Mouse (Mus musculus): Measurements from ENCODE around the gene Myd88. TPM values are rescaled to one million over a fixed set of nuclear protein-coding genes. Genes with fewer than 3 reads are reported as not detected.
A peak's percentile ranks its signal among the peaks of the same experiment; 100 is the strongest.

The Myd88 gene
- polyA plus RNA-seq, 1 experiment: 14.8 TPM

DNA sequence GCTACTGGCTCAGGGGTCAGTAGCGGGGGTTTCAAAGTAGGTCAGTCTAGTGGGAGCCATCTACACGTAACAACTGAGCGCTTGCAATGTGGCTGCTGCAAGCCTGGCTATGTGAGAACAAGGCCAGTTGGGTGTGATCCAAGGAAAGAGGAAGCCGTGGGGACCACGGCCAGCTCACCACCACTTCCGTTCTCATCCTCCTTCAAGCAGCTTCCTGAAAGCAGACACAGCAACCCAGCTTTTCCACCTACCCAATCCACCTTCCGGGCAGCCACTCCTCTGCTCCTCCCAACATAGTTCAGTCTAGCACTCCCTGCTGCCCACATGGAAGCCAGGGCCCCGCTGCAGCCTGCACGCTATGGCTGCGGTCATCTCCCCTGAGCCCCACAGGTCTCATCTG, 6.9 kb downstream of the Myd88 start:
- H3K4me3 ChIP-seq (ENCODE audit: control insufficient read depth, low read depth, low read length): no peak overlapping the region
- peaks cover 4% of the 10 kb centered on the region for H3K4me1 ChIP-seq (ENCODE audit: control insufficient read depth, insufficient read depth, low read length)
- TF ChIP-seq POLR2A (IDR thresholded peaks at IDR 0.05; ENCODE audit: control insufficient read depth, low read depth, low read length): no peak
- TF ChIP-seq CTCF (IDR thresholded peaks at IDR 0.05; ENCODE audit: control insufficient read depth, insufficient read depth, insufficient replicate concordance, low read depth, low read length): no peak
- no peaks in the 10 kb centered on the region for H3K27me3 ChIP-seq (ENCODE audit: control insufficient read depth, insufficient read depth, low read length)
- H3K27ac ChIP-seq (ENCODE audit: control insufficient read depth, insufficient read depth, low read depth, low read length): no peak overlapping the region
- H3K36me3 ChIP-seq (ENCODE audit: control insufficient read depth, insufficient read depth, low read length): no peaks in the 10 kb centered on the region; the same call in 1 of the 2 replicates

DNA sequence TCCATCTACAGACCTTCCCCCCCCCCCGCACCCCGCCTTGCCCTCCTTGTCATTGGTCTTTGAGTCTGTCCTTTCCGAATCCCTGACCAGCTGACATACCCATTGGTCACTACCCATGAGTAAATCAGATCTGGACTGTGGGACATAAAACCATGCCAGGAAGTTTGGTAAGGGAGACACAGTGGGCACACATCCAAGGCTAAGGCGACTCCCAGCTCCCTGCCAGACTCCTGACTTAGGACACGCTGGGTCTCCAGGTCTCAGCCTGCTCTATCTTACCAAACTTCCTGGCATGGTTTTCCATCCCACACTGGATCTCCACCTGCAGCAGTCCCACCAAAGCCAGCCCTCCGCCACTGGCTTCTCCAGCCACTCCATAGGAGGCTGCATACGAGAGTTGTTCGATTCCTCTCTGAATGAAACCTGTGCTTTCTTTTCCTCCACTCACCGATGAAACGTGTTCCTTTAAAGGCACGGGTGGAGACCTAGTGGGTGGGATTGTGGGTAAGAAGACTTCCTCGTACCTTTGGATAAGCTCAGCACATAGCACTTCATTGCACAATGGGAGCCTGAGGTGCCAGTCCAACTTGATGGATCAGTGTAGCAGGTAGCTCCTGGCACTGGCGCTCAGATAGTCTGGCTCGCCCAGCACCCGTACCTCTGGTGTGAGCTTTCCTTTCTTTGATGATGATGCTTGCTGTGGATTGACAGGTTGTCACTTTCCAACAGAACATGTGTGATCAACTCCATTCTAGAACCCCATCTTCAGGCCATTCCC, 10.8 kb downstream of the Myd88 start:
- no peaks in the 10 kb centered on the region for H3K4me1 ChIP-seq (ENCODE audit: control insufficient read depth, insufficient read depth, low read length)
- H3K27ac ChIP-seq (ENCODE audit: control insufficient read depth, insufficient read depth, low read depth, low read length): no peak overlapping the region
- no peak overlapping the region for H3K4me3 ChIP-seq (ENCODE audit: control insufficient read depth, low read depth, low read length)
- H3K27me3 ChIP-seq (ENCODE audit: control insufficient read depth, insufficient read depth, low read length): no peaks in the 10 kb centered on the region
- no peaks in the 10 kb centered on the region for H3K36me3 ChIP-seq (ENCODE audit: control insufficient read depth, insufficient read depth, low read length)
- TF ChIP-seq CTCF (IDR thresholded peaks at IDR 0.05; ENCODE audit: control insufficient read depth, insufficient read depth, insufficient replicate concordance, low read depth, low read length) (no peak), POLR2A (IDR thresholded peaks at IDR 0.05; ENCODE audit: control insufficient read depth, low read depth, low read length) (no peak)

GRCm38 (mm10) chr9:119328488-119328887, 12.7 kb downstream of the Myd88 start:
- TF ChIP-seq POLR2A (IDR thresholded peaks at IDR 0.05; ENCODE audit: control insufficient read depth, low read depth, low read length) (no peak), CTCF (IDR thresholded peaks at IDR 0.05; ENCODE audit: control insufficient read depth, insufficient read depth, insufficient replicate concordance, low read depth, low read length) (no peak)
- H3K36me3 ChIP-seq (ENCODE audit: control insufficient read depth, insufficient read depth, low read length): no peaks in the 10 kb centered on the region

GRCm38 (mm10) chr9:119324130-119324529, 17.1 kb downstream of the Myd88 start:
- peaks cover 12% of the 10 kb centered on the region for H3K4me1 ChIP-seq (ENCODE audit: control insufficient read depth, insufficient read depth, low read length)
- H3K27me3 ChIP-seq (ENCODE audit: control insufficient read depth, insufficient read depth, low read length): no peaks in the 10 kb centered on the region
- no peak overlapping the region for H3K4me3 ChIP-seq (ENCODE audit: control insufficient read depth, low read depth, low read length)
- H3K36me3 ChIP-seq (ENCODE audit: control insufficient read depth, insufficient read depth, low read length): no peaks in the 10 kb centered on the region
- TF ChIP-seq CTCF (IDR thresholded peaks at IDR 0.05; ENCODE audit: control insufficient read depth, insufficient read depth, insufficient replicate concordance, low read depth, low read length): no peak
- no peak for TF ChIP-seq POLR2A (IDR thresholded peaks at IDR 0.05; ENCODE audit: control insufficient read depth, low read depth, low read length)
- H3K27ac ChIP-seq (ENCODE audit: control insufficient read depth, insufficient read depth, low read depth, low read length): no peak overlapping the region

More at GRCm38 (mm10) chr9:119328488-119328887, 12.7 kb downstream of the Myd88 start:
- H3K4me3 ChIP-seq (ENCODE audit: control insufficient read depth, low read depth, low read length): no peak overlapping the region
- H3K27me3 ChIP-seq (ENCODE audit: control insufficient read depth, insufficient read depth, low read length): no peaks in the 10 kb centered on the region
- no peaks in the 10 kb centered on the region for H3K4me1 ChIP-seq (ENCODE audit: control insufficient read depth, insufficient read depth, low read length)
- no peak overlapping the region for H3K27ac ChIP-seq (ENCODE audit: control insufficient read depth, insufficient read depth, low read depth, low read length)

GRCm38 (mm10) chr9:119323260-119323645, 18.0 kb downstream of the Myd88 start:
- peaks cover 12% of the 10 kb centered on the region for H3K4me1 ChIP-seq (ENCODE audit: control insufficient read depth, insufficient read depth, low read length)
- peak overlapping the region; percentile 92 for H3K4me3 ChIP-seq (ENCODE audit: control insufficient read depth, low read depth, low read length)
- TF ChIP-seq POLR2A (IDR thresholded peaks at IDR 0.05; ENCODE audit: control insufficient read depth, low read depth, low read length) (no peak), CTCF (IDR thresholded peaks at IDR 0.05; ENCODE audit: control insufficient read depth, insufficient read depth, insufficient replicate concordance, low read depth, low read length) (no peak)
- H3K36me3 ChIP-seq (ENCODE audit: control insufficient read depth, insufficient read depth, low read length): no peaks in the 10 kb centered on the region
- no peaks in the 10 kb centered on the region for H3K27me3 ChIP-seq (ENCODE audit: control insufficient read depth, insufficient read depth, low read length)
- peak overlapping the region; percentile 95 for H3K27ac ChIP-seq (ENCODE audit: control insufficient read depth, insufficient read depth, low read depth, low read length)

DNA sequence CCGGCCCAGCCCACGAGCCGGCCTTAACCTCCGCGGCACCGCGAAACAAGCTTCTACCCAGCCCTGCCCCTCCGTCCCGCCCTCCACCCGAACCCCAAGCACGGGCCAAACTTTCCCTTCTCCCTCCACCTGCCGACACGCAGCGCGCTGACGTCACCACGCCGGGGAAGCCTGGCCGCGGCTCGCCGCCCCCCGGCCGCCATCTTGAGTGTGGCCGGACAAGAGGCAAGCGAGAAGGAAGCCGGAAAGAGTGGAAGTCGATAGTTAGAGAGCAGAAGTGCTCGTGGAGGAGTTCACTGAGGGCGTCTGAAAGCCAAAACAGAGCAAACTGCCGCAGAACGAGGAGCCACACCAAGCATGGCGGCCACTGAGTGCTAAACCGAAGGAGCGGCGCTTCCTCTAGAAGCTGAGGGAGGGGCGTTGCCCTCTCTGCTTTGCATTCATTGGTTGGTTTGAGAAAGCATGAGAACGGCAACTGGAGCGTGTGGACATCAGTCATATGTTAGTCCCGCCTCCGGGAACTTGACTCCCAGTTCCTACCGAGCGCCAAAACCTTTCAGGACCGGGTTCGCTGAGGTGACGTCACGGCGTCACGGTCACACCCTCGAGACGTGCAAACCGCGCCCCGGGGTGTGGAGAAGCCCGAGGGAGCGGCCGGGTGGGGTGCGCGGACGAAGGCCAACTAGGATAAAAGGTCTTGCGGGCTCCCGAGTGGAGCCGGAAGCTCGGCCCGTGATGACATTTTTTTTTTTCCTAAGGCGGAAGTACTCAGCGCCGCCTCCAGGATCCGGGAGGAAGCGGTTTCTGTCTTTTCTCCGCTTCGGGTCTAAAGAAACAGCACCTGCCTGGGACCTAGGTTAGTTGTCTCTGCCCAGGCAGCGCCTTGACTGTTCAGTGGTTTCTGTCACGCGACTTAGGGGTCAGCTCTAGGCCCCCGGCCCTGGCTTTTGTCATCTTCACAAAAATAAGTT, 18.6 kb downstream of the Myd88 start, which contains the start of gene Oxsr1:
Gene Oxsr1 (minus strand): TSS at position 139 of the 971 bp plus-strand sequence.
- Histone ChIP-seq H3K36me3 (ENCODE audit: control insufficient read depth, insufficient read depth, low read length) (no peaks in the 10 kb centered on the region), H3K27me3 (ENCODE audit: control insufficient read depth, insufficient read depth, low read length) (no peaks in the 10 kb centered on the region), H3K27ac (ENCODE audit: control insufficient read depth, insufficient read depth, low read depth, low read length) (peak within 1 kb of the TSS; percentile 95), H3K4me3 (ENCODE audit: control insufficient read depth, low read depth, low read length) (peak within 1 kb of the TSS; percentile 92), H3K4me1 (ENCODE audit: control insufficient read depth, insufficient read depth, low read length) (peaks cover 12% of the 10 kb centered on the region)
- peak; percentile 68 for TF ChIP-seq POLR2A (IDR thresholded peaks at IDR 0.05; ENCODE audit: control insufficient read depth, low read depth, low read length)
- TF ChIP-seq CTCF (IDR thresholded peaks at IDR 0.05; ENCODE audit: control insufficient read depth, insufficient read depth, insufficient replicate concordance, low read depth, low read length): no peak

Measured in testis, adult 2 months (tissue).